Mouse (Mus musculus): ENCODE measurements around the gene Smim20. TPM values are rescaled to one million over a fixed set of nuclear protein-coding genes. Genes with fewer than 3 reads are reported as not detected.

Gene Smim20
- total and polyA plus RNA-seq, 2 experiments from 2014 or later, result 53.1 to 75.2 TPM

DNA sequence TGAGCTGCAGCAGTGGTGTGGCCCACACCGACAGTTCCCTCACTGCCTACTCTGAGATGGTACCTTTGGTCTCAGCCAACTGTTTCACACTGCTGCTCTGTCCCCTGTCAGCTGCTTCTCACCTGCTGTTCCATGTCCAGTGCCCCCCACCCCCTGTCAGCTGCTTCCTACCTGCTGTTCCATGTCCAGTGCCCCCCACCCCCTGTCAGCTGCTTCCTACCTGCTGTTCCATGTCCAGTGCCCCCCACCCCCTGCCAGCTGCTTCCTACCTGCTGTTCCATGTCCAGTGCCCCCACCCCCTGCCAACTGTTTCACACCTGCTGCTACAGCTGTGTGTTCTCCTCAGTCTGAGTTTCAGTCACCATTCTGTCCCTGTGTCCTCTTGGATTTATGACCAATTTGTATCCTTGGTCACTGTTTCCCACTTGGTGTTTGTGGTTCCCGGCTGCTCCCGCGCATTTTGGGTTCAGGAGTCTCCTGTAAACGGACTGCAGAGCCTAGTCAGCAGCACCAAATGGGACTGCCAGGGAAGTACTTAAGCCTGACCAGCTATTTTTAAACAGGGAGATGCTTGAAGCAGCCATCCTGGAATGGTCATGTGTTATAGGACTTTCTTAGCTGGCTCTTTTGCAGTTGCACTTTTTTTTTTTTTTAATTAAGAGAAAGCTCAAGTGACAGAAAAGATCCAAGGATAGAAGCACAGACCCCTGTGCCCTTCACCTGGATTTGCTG lies 7.0 kb downstream of the Smim20 start:
- no peak overlapping the region for H3K4me3 ChIP-seq (ENCODE audit: low read depth, low read length)
- H3K27me3 ChIP-seq (ENCODE audit: insufficient read depth, low read length), result no peaks in the 10 kb centered on the region
- DNase-seq, result no peak
- WGBS, result 87% methylated on average over 5 of the region's 5 CpGs
- no peak overlapping the region for H3K27ac ChIP-seq (ENCODE audit: low read depth, low read length)
- no peak for ATAC-seq
- no peaks in the 10 kb centered on the region for H3K36me3 ChIP-seq (ENCODE audit: insufficient read depth)
- TF ChIP-seq CTCF (IDR thresholded peaks at IDR 0.05; ENCODE audit: low read depth), result no peak
- H3K4me1 ChIP-seq (ENCODE audit: insufficient read depth), result peaks cover 18% of the 10 kb centered on the region
- no peak overlapping the region for H3K4me2 ChIP-seq (ENCODE audit: low read depth)
- H3K9ac ChIP-seq, result no peak overlapping the region
- H3K9me3 ChIP-seq (ENCODE audit: low read length), result no peaks in the 10 kb centered on the region

GRCm38 (mm10) chr5:53274811-53275355 lies 8.0 kb downstream of the Smim20 start:
- peaks cover 18% of the 10 kb centered on the region for H3K4me1 ChIP-seq (ENCODE audit: insufficient read depth)

GRCm38 (mm10) chr5:53275376-53275775 lies 8.5 kb downstream of the Smim20 start:
- Histone ChIP-seq H3K9me3 (ENCODE audit: low read length) (no peaks in the 10 kb centered on the region), H3K27me3 (ENCODE audit: insufficient read depth, low read length) (no peaks in the 10 kb centered on the region), H3K4me3 (ENCODE audit: low read depth, low read length) (no peak overlapping the region), H3K36me3 (ENCODE audit: insufficient read depth) (no peaks in the 10 kb centered on the region), H3K27ac (ENCODE audit: low read depth, low read length) (no peak overlapping the region), H3K4me1 (ENCODE audit: insufficient read depth) (peaks cover 18% of the 10 kb centered on the region), H3K9ac (no peak overlapping the region), H3K4me2 (ENCODE audit: low read depth) (no peak overlapping the region)
- 18% methylated on average over 3 of the region's 3 CpGs for WGBS
- no peak for ATAC-seq
- TF ChIP-seq CTCF (IDR thresholded peaks at IDR 0.05; ENCODE audit: low read depth), result no peak
- DNase-seq, result peak; percentile 47

More at GRCm38 (mm10) chr5:53274811-53275355, 8.0 kb downstream of the Smim20 start:
- Histone ChIP-seq H3K27me3 (ENCODE audit: insufficient read depth, low read length) (no peaks in the 10 kb centered on the region), H3K9me3 (ENCODE audit: low read length) (no peaks in the 10 kb centered on the region), H3K4me3 (ENCODE audit: low read depth, low read length) (no peak overlapping the region), H3K27ac (ENCODE audit: low read depth, low read length) (no peak overlapping the region), H3K4me2 (ENCODE audit: low read depth) (no peak overlapping the region), H3K9ac (no peak overlapping the region), H3K36me3 (ENCODE audit: insufficient read depth) (no peaks in the 10 kb centered on the region)
- TF ChIP-seq CTCF (IDR thresholded peaks at IDR 0.05; ENCODE audit: low read depth), result peak; percentile 73
- ATAC-seq (peak; percentile 23; the same call in 1 of the 2 replicates), DNase-seq (peak; percentile 76)
- WGBS, result 10% methylated on average over 5 of the region's 5 CpGs

DNA sequence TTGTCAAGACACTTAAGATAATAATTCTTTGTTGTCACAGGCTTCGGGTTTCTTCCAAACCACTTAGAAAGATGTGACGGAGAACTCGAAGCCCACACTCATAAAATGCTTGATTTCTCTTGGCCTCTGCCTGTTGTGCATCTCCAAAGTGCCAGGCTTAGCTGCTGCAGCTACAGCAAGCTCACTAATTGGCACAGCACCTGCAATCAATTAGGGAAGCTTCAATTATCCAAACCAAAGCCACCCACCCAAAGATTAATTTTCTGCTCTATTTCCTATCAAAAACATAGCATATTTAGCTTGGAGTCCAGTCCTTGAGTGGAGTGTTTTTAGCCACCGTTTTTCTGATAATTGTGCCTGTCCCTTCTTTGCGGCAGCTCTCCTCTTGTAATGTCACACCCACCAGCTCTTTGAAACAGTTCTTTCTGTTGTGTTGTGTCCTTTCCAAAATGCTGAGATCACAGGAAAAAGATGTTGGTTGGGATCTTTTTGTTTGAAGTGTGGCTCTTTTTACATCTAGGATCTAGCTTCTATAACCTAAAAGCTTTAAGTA lies 9.7 kb downstream of the Smim20 start:
- H3K4me1 ChIP-seq (ENCODE audit: insufficient read depth), result peaks cover 18% of the 10 kb centered on the region

DNA sequence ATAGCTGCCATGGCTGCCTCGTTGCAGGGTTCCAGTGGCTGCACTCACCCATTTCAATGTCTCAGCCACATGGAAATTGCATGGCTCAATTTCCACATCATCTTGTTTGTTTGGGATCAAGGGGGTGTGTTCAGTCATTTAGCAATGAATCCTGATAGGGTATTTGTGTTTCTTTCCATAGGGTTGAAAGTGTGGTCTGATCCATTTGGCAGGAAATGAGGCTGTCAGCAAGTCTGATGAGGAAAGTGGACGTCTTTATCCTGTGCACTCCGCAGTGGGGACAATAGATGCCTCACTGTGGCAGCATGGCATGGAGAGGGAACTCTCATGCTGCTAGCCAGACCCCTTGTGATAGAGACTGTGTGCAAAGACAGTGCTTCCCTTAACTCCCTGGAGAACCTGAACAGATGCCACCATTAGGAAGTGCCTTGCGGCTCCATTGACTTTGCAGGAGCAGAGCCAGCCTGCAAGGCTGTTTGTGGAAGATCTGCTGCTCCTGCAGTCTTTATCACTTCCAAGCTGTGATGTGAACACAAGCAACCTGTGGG lies 10.9 kb downstream of the Smim20 start:
- Histone ChIP-seq H3K9me3 (ENCODE audit: low read length) (no peaks in the 10 kb centered on the region), H3K9ac (no peak overlapping the region), H3K36me3 (ENCODE audit: insufficient read depth) (no peaks in the 10 kb centered on the region), H3K4me1 (ENCODE audit: insufficient read depth) (peaks cover 18% of the 10 kb centered on the region), H3K27me3 (ENCODE audit: insufficient read depth, low read length) (no peaks in the 10 kb centered on the region), H3K27ac (ENCODE audit: low read depth, low read length) (no peak overlapping the region), H3K4me2 (ENCODE audit: low read depth) (no peak overlapping the region), H3K4me3 (ENCODE audit: low read depth, low read length) (no peak overlapping the region)
- WGBS, result 23% methylated on average over 4 of the region's 4 CpGs
- peak; percentile 68 for ATAC-seq
- TF ChIP-seq CTCF (IDR thresholded peaks at IDR 0.05; ENCODE audit: low read depth), result no peak
- peak; percentile 34 for DNase-seq

More for the DNA sequence above, 9.7 kb downstream of the Smim20 start:
- H3K4me2 ChIP-seq (ENCODE audit: low read depth), result no peak overlapping the region
- H3K27me3 ChIP-seq (ENCODE audit: insufficient read depth, low read length), result no peaks in the 10 kb centered on the region
- H3K9me3 ChIP-seq (ENCODE audit: low read length), result no peaks in the 10 kb centered on the region
- ATAC-seq (peak; percentile 30; the same call in 1 of the 2 replicates), DNase-seq (peak; percentile 55)
- TF ChIP-seq CTCF (IDR thresholded peaks at IDR 0.05; ENCODE audit: low read depth), result no peak
- no peak overlapping the region for H3K4me3 ChIP-seq (ENCODE audit: low read depth, low read length)
- WGBS, result 17% methylated on average over 5 of the region's 5 CpGs
- H3K27ac ChIP-seq (ENCODE audit: low read depth, low read length), result no peak overlapping the region
- no peaks in the 10 kb centered on the region for H3K36me3 ChIP-seq (ENCODE audit: insufficient read depth)
- H3K9ac ChIP-seq, result no peak overlapping the region

GRCm38 (mm10) chr5:53279216-53279813 lies 12.4 kb downstream of the Smim20 start:
- no peaks in the 10 kb centered on the region for H3K27me3 ChIP-seq (ENCODE audit: insufficient read depth, low read length)
- no peaks in the 10 kb centered on the region for H3K36me3 ChIP-seq (ENCODE audit: insufficient read depth)
- H3K4me1 ChIP-seq (ENCODE audit: insufficient read depth), result peaks cover 18% of the 10 kb centered on the region
- no peak overlapping the region for H3K9ac ChIP-seq
- no peak for TF ChIP-seq CTCF (IDR thresholded peaks at IDR 0.05; ENCODE audit: low read depth)
- 69% methylated on average over 12 of the region's 12 CpGs for WGBS
- DNase-seq, result no peak
- ATAC-seq, result no peak
- no peak overlapping the region for H3K4me2 ChIP-seq (ENCODE audit: low read depth)
- no peak overlapping the region for H3K27ac ChIP-seq (ENCODE audit: low read depth, low read length)
- no peaks in the 10 kb centered on the region for H3K9me3 ChIP-seq (ENCODE audit: low read length)
- H3K4me3 ChIP-seq (ENCODE audit: low read depth, low read length), result no peak overlapping the region

Data from forebrain, postnatal 0 days (tissue).